Mouse (Mus musculus) forebrain, embryonic 11.5 days (tissue): ENCODE results near the gene Gna15. TPM values are rescaled to one million over a fixed set of nuclear protein-coding genes. Genes with fewer than 3 reads are reported as not detected.

ENCODE experiments used
- ATAC-seq: fragments of 200-750 bp; cut with Nextera tagmentation; replicated peaks from 2 replicates; pipeline ENCODE4 v1.8.0; 2017; ENCODE audit warnings: moderate TSS enrichment; ENCODE audit not compliant: low FRiP score
- DNase-seq: peaks from one replicate; pipeline ENCODE4 v3.0.0-alpha.2; 2017; ENCODE audit warnings: low spot score
- H3K27ac ChIP-seq: fragments of 300-500 bp; sonication (generic); 2 replicates; pipeline ENCODE4 v1.5.1; 2014; ENCODE audit warnings: low read depth, low read length
- H3K27me3 ChIP-seq: fragments of 300-500 bp; sonication (generic); 2 replicates; pipeline ENCODE4 v1.6.1; 2014; ENCODE audit warnings: mild to moderate bottlenecking, low read length, mixed read lengths; ENCODE audit not compliant: control insufficient read depth, insufficient read depth
- H3K36me3 ChIP-seq: fragments of 300-500 bp; sonication (generic); 2 replicates; pipeline ENCODE4 v1.6.1; 2014; ENCODE audit warnings: mild to moderate bottlenecking, low read length, moderate library complexity, mixed read lengths; ENCODE audit not compliant: control insufficient read depth, insufficient read depth
- H3K4me1 ChIP-seq: fragments of 300-500 bp; sonication (generic); replicated peaks from 2 replicates; pipeline ENCODE4 v1.6.1; 2014; ENCODE audit warnings: low read length, mixed read lengths; ENCODE audit not compliant: control insufficient read depth, insufficient read depth
- H3K4me2 ChIP-seq: fragments of 300-500 bp; sonication (generic); 2 replicates; pipeline ENCODE4 v1.6.1; 2014; ENCODE audit warnings: low read depth, mild to moderate bottlenecking, low read length, moderate library complexity, mixed read lengths; ENCODE audit not compliant: severe bottlenecking
- H3K4me3 ChIP-seq: fragments of 300-500 bp; sonication (generic); 2 replicates; pipeline ENCODE4 v1.5.1; 2014; ENCODE audit warnings: low read depth, low read length
- H3K9ac ChIP-seq: fragments of 300-500 bp; sonication (generic); 2 replicates; pipeline ENCODE4 v1.6.1; 2014; ENCODE audit warnings: low read length
- H3K9me3 ChIP-seq: fragments of 300-500 bp; sonication (generic); 2 replicates; pipeline ENCODE4 v1.6.1; 2016; ENCODE audit warnings: low read length, mixed read lengths; ENCODE audit not compliant: control insufficient read depth
- WGBS: fragments of 180-500 bp; shearing (Covaris S2); extraction: QIAGEN DNeasy Blood & Tissue Kit; methylation state at CpG from one replicate; pipeline ENCODE4 v1.1.7; 2014; 5-methylcytosine and 5-hydroxymethylcytosine counted together
- polyA plus RNA-seq: library from polyadenylated mRNA; unstranded; fragments of >200 nt; fragmentation: Nextera tagmentation; extraction: Ambion mirVana; gene quantifications from 2 replicates; pipeline ENCODE4 v1.2.1, GENCODE M21; 2014

The Gna15 gene
- polyA plus RNA-seq, 1 experiment from 2014 or later, result 0.68 TPM

- no peak overlapping the region for H3K4me3 ChIP-seq
- no peaks in the 10 kb centered on the region for H3K9me3 ChIP-seq
- no peaks in the 10 kb centered on the region; the same call in 1 of the 2 replicates for H3K27me3 ChIP-seq
- no peak overlapping the region for H3K9ac ChIP-seq
- no peak overlapping the region for H3K4me2 ChIP-seq
- no peak overlapping the region for H3K27ac ChIP-seq
- DNase-seq (no peak), ATAC-seq (no peak)
- H3K4me1 ChIP-seq, result no peaks in the 10 kb centered on the region
- no peaks in the 10 kb centered on the region for H3K36me3 ChIP-seq
- WGBS, result 42% methylated on average over 6 of the region's 6 CpGs
Measured at GRCm38 (mm10) chr10:81507095-81507494, 16.9 kb downstream of the Gna15 start.

GRCm38 (mm10) chr10:81505016-81505664 lies 18.9 kb downstream of the Gna15 start:
- Histone ChIP-seq H3K27ac (no peak overlapping the region), H3K27me3 (no peaks in the 10 kb centered on the region; the same call in 1 of the 2 replicates), H3K4me1 (no peaks in the 10 kb centered on the region), H3K9me3 (no peaks in the 10 kb centered on the region), H3K9ac (no peak overlapping the region), H3K4me2 (no peak overlapping the region), H3K4me3 (no peak overlapping the region), H3K36me3 (no peaks in the 10 kb centered on the region)
- 83% methylated on average over 15 of the region's 15 CpGs for WGBS
- DNase-seq (no peak), ATAC-seq (no peak)

- ATAC-seq (peak; percentile 32; the same call in 1 of the 2 replicates), DNase-seq (peak; percentile 94)
- H3K9ac ChIP-seq, result no peak overlapping the region; the same call in 1 of the 2 replicates
- peak overlapping the region; percentile 50 for H3K4me2 ChIP-seq
- WGBS, result 8% methylated on average over 36 of the region's 36 CpGs
- H3K27ac ChIP-seq, result no peak overlapping the region
- no peaks in the 10 kb centered on the region for H3K36me3 ChIP-seq
- peak overlapping the region; percentile 21; the same call in 1 of the 2 replicates for H3K4me3 ChIP-seq
- no peaks in the 10 kb centered on the region; the same call in 1 of the 2 replicates for H3K27me3 ChIP-seq
- no peaks in the 10 kb centered on the region for H3K9me3 ChIP-seq
- H3K4me1 ChIP-seq, result no peaks in the 10 kb centered on the region
Measured at GRCm38 (mm10) chr10:81502658-81503057, 21.4 kb downstream of the Gna15 start.

DNA sequence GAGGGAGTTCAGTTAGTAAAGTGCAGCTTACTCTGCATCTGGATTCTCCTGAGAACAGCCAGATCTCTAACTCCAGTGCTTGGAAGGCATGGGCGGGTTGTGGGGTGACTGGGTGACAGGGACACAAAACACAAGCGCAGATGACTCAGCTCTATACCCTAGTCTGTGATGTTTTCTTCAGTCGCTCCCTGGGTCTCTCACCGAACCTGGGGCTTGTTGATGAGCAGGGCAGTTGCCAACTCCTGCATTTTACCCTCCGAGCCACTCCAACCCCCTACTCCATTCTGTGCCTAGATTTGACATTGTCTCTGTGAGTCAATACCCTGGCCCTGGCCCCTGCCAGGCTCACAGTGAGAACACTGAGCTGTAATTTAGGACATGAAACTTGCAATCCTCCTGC lies 22.2 kb downstream of the Gna15 start:
- DNase-seq, result no peak
- no peaks in the 10 kb centered on the region for H3K9me3 ChIP-seq
- WGBS, result 89% methylated on average over 5 of the region's 5 CpGs

GRCm38 (mm10) chr10:81500032-81500431 lies 24.0 kb downstream of the Gna15 start, which contains the start of gene S1pr4:
S1pr4 (minus strand) TSS chr10:81500132.
- 82% methylated on average over 3 of the region's 3 CpGs for WGBS
- no peaks in the 10 kb centered on the region; the same call in 1 of the 2 replicates for H3K27me3 ChIP-seq
- no peak within 1 kb of the TSS; the same call in 1 of the 2 replicates for H3K9ac ChIP-seq
- H3K9me3 ChIP-seq, result no peaks in the 10 kb centered on the region
- peaks cover 7% of the 10 kb centered on the region for H3K4me1 ChIP-seq
- H3K36me3 ChIP-seq, result no peaks in the 10 kb centered on the region
- no peak for ATAC-seq
- DNase-seq, result no peak
- H3K4me3 ChIP-seq, result no peak within 1 kb of the TSS
- no peak within 1 kb of the TSS for H3K4me2 ChIP-seq
- H3K27ac ChIP-seq, result no peak within 1 kb of the TSS

More for the DNA sequence above, 22.2 kb downstream of the Gna15 start:
- no peak for ATAC-seq
- Histone ChIP-seq H3K4me1 (0 out of 2 replicates have a peak, but pooled peaks cover 2% of the 10 kb centered on the region), H3K27ac (no peak overlapping the region), H3K4me2 (no peak overlapping the region), H3K27me3 (no peaks in the 10 kb centered on the region; the same call in 1 of the 2 replicates), H3K36me3 (no peaks in the 10 kb centered on the region), H3K4me3 (no peak overlapping the region), H3K9ac (no peak overlapping the region)

DNA sequence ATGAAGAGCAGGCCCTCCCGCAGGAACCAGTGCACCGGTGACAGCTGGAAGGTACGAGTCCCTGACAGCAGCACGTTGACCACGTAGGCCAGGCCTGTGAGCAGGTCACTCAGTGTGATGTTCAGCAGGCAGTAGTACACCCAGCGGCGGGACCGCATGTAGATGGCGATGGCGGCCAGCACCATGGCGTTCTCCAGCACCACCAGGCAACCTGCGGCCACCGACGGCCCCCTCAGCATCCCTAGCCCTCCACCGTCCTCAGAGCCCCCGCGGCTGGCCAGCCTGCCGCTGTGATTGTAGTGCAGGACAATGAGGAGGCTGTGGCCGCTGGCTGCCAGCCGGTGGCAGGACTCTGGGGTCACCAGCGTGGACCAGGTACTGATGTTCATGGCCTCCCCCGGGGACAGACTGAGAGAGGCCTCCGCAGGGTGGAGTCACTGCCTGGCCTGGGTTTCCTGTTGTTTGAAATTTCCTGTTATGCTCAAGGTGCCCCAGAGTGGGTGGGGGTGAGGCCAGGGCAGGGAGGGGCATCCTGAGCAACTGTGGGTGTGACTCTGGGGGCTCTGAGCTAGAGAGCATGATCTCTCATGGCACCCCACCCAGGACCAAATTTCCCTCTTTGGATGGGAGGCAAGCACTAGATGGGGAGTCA lies 24.6 kb downstream of the Gna15 start:
- no peak overlapping the region for H3K4me2 ChIP-seq
- no peaks in the 10 kb centered on the region for H3K9me3 ChIP-seq
- 77% methylated on average over 23 of the region's 23 CpGs for WGBS
- H3K4me1 ChIP-seq, result peaks cover 8% of the 10 kb centered on the region
- H3K27ac ChIP-seq, result no peak overlapping the region
- H3K9ac ChIP-seq, result no peak overlapping the region; the same call in 1 of the 2 replicates
- H3K27me3 ChIP-seq, result no peaks in the 10 kb centered on the region; the same call in 1 of the 2 replicates
- H3K36me3 ChIP-seq, result no peaks in the 10 kb centered on the region
- ATAC-seq (no peak), DNase-seq (peak; percentile 55)
- H3K4me3 ChIP-seq, result no peak overlapping the region

DNA sequence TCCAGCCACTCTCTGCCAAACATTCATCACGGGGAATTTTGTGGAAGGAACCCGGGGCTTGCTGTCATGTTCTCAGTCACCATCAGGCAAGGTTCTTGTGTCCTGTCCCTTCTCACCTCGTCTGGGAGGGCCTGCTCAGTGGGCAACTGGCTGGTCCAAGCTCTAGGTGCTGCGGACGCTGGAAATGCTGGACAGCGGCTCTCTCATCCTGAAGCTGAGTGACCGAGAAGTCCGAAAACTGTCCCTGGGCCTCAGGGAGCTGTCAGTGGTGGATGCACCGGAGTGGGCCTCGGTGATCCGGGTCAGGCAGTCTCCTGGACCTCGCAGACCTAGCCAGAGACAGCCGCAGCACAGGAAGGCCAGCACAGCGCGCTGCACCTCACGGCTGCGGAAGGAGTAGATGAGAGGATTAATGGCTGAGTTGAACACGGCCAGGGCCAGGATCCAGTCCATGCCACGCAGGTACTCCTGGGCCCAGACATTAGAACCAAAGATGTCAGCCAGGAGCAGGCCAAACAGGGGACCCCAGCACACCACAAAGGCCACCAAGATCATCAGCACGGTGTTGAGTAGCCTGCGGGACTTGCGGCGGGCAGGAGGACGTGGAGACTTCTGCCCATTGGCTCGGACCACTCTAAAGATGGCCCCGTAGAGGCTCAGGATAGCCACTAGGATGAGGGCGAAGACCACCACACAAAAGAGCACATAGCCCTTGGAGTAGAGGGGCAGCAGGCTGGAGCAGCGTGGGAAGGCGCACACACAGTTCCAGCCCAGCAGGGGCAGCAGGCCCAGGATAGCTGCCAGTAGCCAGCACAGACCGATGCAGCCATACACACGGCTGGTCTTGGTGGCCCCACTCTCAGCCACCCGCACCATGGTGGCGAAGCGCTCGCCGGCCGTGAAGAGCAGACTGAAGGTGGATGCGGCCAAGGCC lies 25.4 kb downstream of the Gna15 start:
- no peaks in the 10 kb centered on the region for H3K36me3 ChIP-seq
- no peak overlapping the region for H3K4me2 ChIP-seq
- H3K9me3 ChIP-seq, result no peaks in the 10 kb centered on the region
- DNase-seq (peak; percentile 55), ATAC-seq (no peak)
- H3K4me1 ChIP-seq, result peaks cover 8% of the 10 kb centered on the region
- H3K27ac ChIP-seq, result no peak overlapping the region
- no peak overlapping the region; the same call in 1 of the 2 replicates for H3K9ac ChIP-seq
- H3K27me3 ChIP-seq, result no peaks in the 10 kb centered on the region; the same call in 1 of the 2 replicates
- WGBS, result 86% methylated on average over 38 of the region's 38 CpGs
- H3K4me3 ChIP-seq, result no peak overlapping the region
